Mouse (Mus musculus) liver, embryonic 14.5 days (tissue): ENCODE results near the gene Capzb.

ENCODE experiments used
- CTCF ChIP-seq: IDR thresholded peaks from 2 replicates; pipeline ENCODE4 v1.5.1; 2016; ENCODE audit warnings: antibody characterized with exemption, low read depth, control low read depth
- EP300 ChIP-seq: IDR thresholded peaks from 2 replicates; pipeline ENCODE4 v1.6.1; 2016; ENCODE audit warnings: antibody characterized with exemption, low read depth

DNA sequence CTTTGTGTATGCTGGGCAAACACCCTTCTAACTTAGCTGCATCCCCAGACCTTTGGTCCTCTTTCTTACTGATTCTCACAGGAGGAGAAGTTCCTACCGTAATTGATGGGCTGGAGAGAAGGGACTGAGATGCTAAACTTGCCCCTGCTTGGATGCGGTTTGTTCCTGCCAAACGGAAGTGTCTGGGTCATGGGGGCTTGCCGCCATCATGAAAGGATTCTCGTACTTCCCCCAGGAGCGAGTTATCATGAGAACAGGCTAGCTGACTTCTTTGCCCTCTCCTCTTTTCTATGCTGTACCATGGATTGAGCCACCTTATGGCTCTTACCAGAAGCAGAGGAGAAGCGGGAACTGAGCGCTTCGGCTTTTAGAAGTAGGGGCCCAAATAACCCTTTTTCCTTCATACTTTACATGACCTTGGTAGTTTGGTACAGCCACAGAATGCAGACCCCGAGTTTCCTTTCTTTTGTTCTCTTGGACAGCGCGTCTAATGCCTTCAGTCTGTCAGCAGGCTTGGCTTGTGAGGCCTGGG lies 22.9 kb upstream of the Capzb start:
- TF ChIP-seq CTCF: no peak
- TF ChIP-seq EP300: no peak
